ENCODE assay signal across 23 mouse cellular contexts in the genomic region with DNA sequence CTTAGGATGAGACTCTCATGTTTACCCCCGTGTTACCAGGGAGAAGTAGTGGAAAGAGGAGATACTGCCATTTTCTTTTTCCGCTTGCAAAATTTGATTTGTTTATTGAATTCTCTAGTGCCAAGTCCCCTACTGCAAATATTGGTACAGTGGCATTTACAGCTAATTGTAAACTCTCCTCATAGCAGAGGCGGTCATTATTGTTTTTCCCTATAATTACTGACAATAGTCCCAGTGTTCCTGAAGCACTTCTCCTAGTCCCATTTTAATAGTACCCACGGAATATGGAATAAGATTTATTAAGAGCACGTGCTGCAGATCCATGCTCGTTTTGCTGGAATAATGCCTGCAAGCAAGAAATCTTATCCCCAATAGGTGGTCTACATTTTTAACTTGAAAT.
DNase-seq lines count a peak whose midpoint lies in the region; ATAC-seq and TF ChIP-seq lines count a peak whose summit lies in the region.
"Had no signal": no experiment of that assay in that cellular context is flagged by ENCODE, and none has a peak within 500 bp of the region (broad histone marks: within the 10 kb centered on the region; RNA-seq: fewer than 3 reads in every experiment).

No protein-coding gene starts in this region.

- no peak for TF ChIP-seq CTCF in hindbrain, postnatal 0 days (IDR thresholded peaks at IDR 0.05; ENCODE audit: low read depth)

- H3K4me2 ChIP-seq in hindbrain, embryonic 14.5 days (replicated peaks): no peak overlapping the region
- no peak overlapping the region for H3K4me2 ChIP-seq in hindbrain, embryonic 11.5 days (replicated peaks; ENCODE audit: low read depth, low read length)
- H3K4me2 ChIP-seq in neural tube, embryonic 13.5 days: no peak overlapping the region
- H3K4me2 ChIP-seq in hindbrain, postnatal 0 days (ENCODE audit: low read depth, low read length): no peak overlapping the region
- H3K4me2 ChIP-seq: heart, embryonic 11.5 days; limb, embryonic 12.5 days; liver, embryonic 11.5 days; lung, embryonic 15.5 days; midbrain, embryonic 11.5 days; neural tube, embryonic 12.5 days had no signal

- ATAC-seq in hindbrain, embryonic 14.5 days (ENCODE audit: low FRiP score): peak; percentile 52
- no peak for ATAC-seq in hindbrain, embryonic 11.5 days (ENCODE audit: low FRiP score)
- peak; percentile 77 for ATAC-seq in neural tube, embryonic 13.5 days (ENCODE audit: low read depth)
- no peak for ATAC-seq in hindbrain, postnatal 0 days
- ATAC-seq: inflammation-experienced regulatory T-cells, adult 6 months had no signal

- peak overlapping the region; percentile 44; the same call in 1 of the 2 replicates for H3K27ac ChIP-seq in hindbrain, embryonic 14.5 days
- H3K27ac ChIP-seq in hindbrain, embryonic 11.5 days (ENCODE audit: low read depth, low read length): no peak overlapping the region
- peak overlapping the region; percentile 73; the same call in 1 of the 2 replicates for H3K27ac ChIP-seq in neural tube, embryonic 13.5 days (replicated peaks)
- H3K27ac ChIP-seq in hindbrain, postnatal 0 days: no peak overlapping the region
- H3K27ac ChIP-seq: limb, embryonic 12.5 days; lung, embryonic 15.5 days; neural tube, embryonic 12.5 days had no signal

- no peak overlapping the region for H3K4me3 ChIP-seq in hindbrain, embryonic 14.5 days (replicated peaks; ENCODE audit: low read length)
- no peak overlapping the region for H3K4me3 ChIP-seq in hindbrain, embryonic 11.5 days (ENCODE audit: low read depth, low read length)
- H3K4me3 ChIP-seq in neural tube, embryonic 13.5 days: no peak overlapping the region
- no peak overlapping the region for H3K4me3 ChIP-seq in hindbrain, postnatal 0 days (ENCODE audit: low read length)
- H3K4me3 ChIP-seq: erythroblast, embryonic 14.5 days; limb, embryonic 12.5 days; lung, embryonic 15.5 days; neural tube, embryonic 12.5 days had no signal

- H3K9me3 ChIP-seq in hindbrain, embryonic 14.5 days (ENCODE audit: control insufficient read depth, low read length): no peaks in the 10 kb centered on the region
- H3K9me3 ChIP-seq in hindbrain, embryonic 11.5 days (ENCODE audit: control insufficient read depth, low read length): no peaks in the 10 kb centered on the region
- no peaks in the 10 kb centered on the region; the same call in 1 of the 2 replicates for H3K9me3 ChIP-seq in neural tube, embryonic 13.5 days
- no peaks in the 10 kb centered on the region for H3K9me3 ChIP-seq in hindbrain, postnatal 0 days (ENCODE audit: low read length)
- H3K9me3 ChIP-seq: limb, embryonic 12.5 days; lung, embryonic 15.5 days; neural tube, embryonic 12.5 days had no signal

- H3K4me1 ChIP-seq in hindbrain, embryonic 14.5 days (replicated peaks; ENCODE audit: control insufficient read depth, insufficient read depth, low read length): peaks cover 10% of the 10 kb centered on the region; the same call in 1 of the 2 replicates
- H3K4me1 ChIP-seq in hindbrain, embryonic 11.5 days (replicated peaks; ENCODE audit: control insufficient read depth, insufficient read depth, low read length): no peaks in the 10 kb centered on the region
- peaks cover 26% of the 10 kb centered on the region for H3K4me1 ChIP-seq in neural tube, embryonic 13.5 days (replicated peaks)
- no peaks in the 10 kb centered on the region for H3K4me1 ChIP-seq in hindbrain, postnatal 0 days (ENCODE audit: insufficient read depth, low read length)
- H3K4me1 ChIP-seq: limb, embryonic 12.5 days; lung, embryonic 15.5 days; neural tube, embryonic 12.5 days had no signal

- H3K9ac ChIP-seq in hindbrain, embryonic 14.5 days: no peak overlapping the region
- no peak overlapping the region for H3K9ac ChIP-seq in hindbrain, embryonic 11.5 days (ENCODE audit: low read depth, low read length)
- no peak overlapping the region for H3K9ac ChIP-seq in neural tube, embryonic 13.5 days
- no peak overlapping the region for H3K9ac ChIP-seq in hindbrain, postnatal 0 days (replicated peaks; ENCODE audit: low read length)
- H3K9ac ChIP-seq: limb, embryonic 12.5 days; lung, embryonic 15.5 days; neural tube, embryonic 12.5 days had no signal

- H3K36me3 ChIP-seq in hindbrain, embryonic 14.5 days (replicated peaks; ENCODE audit: control insufficient read depth, insufficient read depth): no peaks in the 10 kb centered on the region
- H3K36me3 ChIP-seq in hindbrain, embryonic 11.5 days (ENCODE audit: control insufficient read depth, insufficient read depth, low read length): no peaks in the 10 kb centered on the region
- no peaks in the 10 kb centered on the region for H3K36me3 ChIP-seq in neural tube, embryonic 13.5 days
- no peaks in the 10 kb centered on the region for H3K36me3 ChIP-seq in hindbrain, postnatal 0 days (ENCODE audit: insufficient read depth, low read length)
- H3K36me3 ChIP-seq: limb, embryonic 12.5 days; lung, embryonic 15.5 days; neural tube, embryonic 12.5 days had no signal

- H3K27me3 ChIP-seq in hindbrain, embryonic 14.5 days (ENCODE audit: control insufficient read depth, insufficient read depth, low read length): no peaks in the 10 kb centered on the region
- no peaks in the 10 kb centered on the region for H3K27me3 ChIP-seq in hindbrain, embryonic 11.5 days (ENCODE audit: control insufficient read depth, insufficient read depth, low read length)
- no peaks in the 10 kb centered on the region for H3K27me3 ChIP-seq in neural tube, embryonic 13.5 days
- no peaks in the 10 kb centered on the region for H3K27me3 ChIP-seq in hindbrain, postnatal 0 days (ENCODE audit: insufficient read depth, low read length)
- H3K27me3 ChIP-seq: limb, embryonic 12.5 days; lung, embryonic 15.5 days; neural tube, embryonic 12.5 days had no signal

- WGBS in hindbrain, embryonic 14.5 days: 52% methylated on average over 6 of the region's 6 CpGs
- 85% methylated on average over 6 of the region's 6 CpGs for WGBS in hindbrain, embryonic 11.5 days
- 39% methylated on average over 6 of the region's 6 CpGs for WGBS in neural tube, embryonic 13.5 days
- WGBS in hindbrain, postnatal 0 days: 48% methylated on average over 6 of the region's 6 CpGs

- DNase-seq in hindbrain, embryonic 14.5 days (ENCODE audit: low spot score): no peak
- no peak for DNase-seq in hindbrain, embryonic 11.5 days (ENCODE audit: low spot score)
- DNase-seq in neural tube, embryonic 10.5 days (ENCODE audit: extremely low spot score, low spot score): no peak
- DNase-seq in hindbrain, postnatal 0 days (ENCODE audit: low spot score): peak; percentile 9
- DNase-seq in heart, adult 11 months: no peak
- DNase-seq: adrenal gland, postnatal 25 days; B cell, adult 2 months; cerebellum, adult 18-20 months; gastrocnemius, postnatal 25 days; heart, adult 18-20 months; heart, postnatal 36 days; kidney, adult 11 months; kidney, postnatal 14 days; right cerebral cortex, postnatal 14 days had no signal

Comparison
In these comparisons a context has a peak if more than half of its experiments do, and no peak if none do; other contexts are left out.
1. ATAC-seq: peak in hindbrain, embryonic 14.5 days (single experiment) and neural tube, embryonic 13.5 days (single experiment); none in hindbrain, embryonic 11.5 days (single experiment) and hindbrain, postnatal 0 days (single experiment).
2. H3K27ac ChIP-seq: peak in hindbrain, embryonic 14.5 days (single experiment) and neural tube, embryonic 13.5 days (single experiment); none in hindbrain, embryonic 11.5 days (single experiment) and hindbrain, postnatal 0 days (single experiment).